Mouse (Mus musculus) adrenal gland (tissue): ENCODE measurements around the gene Abhd16a.

ENCODE experiments used
- intact Hi-C: fragments of 180-260 bp; cut with DNase I; formaldehyde crosslinking; loops from one replicate; pipeline ENCODE4 v1.15.1; 2025

Abhd16a gene

GRCm38 (mm10) chr17:35082841-35083576 lies 6.1 kb upstream of the Abhd16a start:
- intact Hi-C loops, result no loop called here

- intact Hi-C loops, result no loop called here
Observed at GRCm38 (mm10) chr17:35083929-35084497, 5.0 kb upstream of the Abhd16a start.

GRCm38 (mm10) chr17:35085208-35085865 lies 3.7 kb upstream of the Abhd16a start, which contains the start of gene Ly6g6f:
Gene Ly6g6f, minus strand, starts transcription at chr17:35085610.
- intact Hi-C loops, result no loop called here

GRCm38 (mm10) chr17:35088151-35088550 lies 912 bp upstream of the Abhd16a start:
- intact Hi-C loops, result no loop called here

- intact Hi-C loops, result no loop called here
Observed at GRCm38 (mm10) chr17:35090166-35090932, 1.3 kb downstream of the Abhd16a start.

- intact Hi-C loops, result no loop called here
Observed at GRCm38 (mm10) chr17:35092403-35093198, 3.5 kb downstream of the Abhd16a start.

GRCm38 (mm10) chr17:35094475-35095365 lies 5.7 kb downstream of the Abhd16a start:
- intact Hi-C loops, result no loop called here

GRCm38 (mm10) chr17:35096597-35096996 lies 7.5 kb downstream of the Abhd16a start:
- intact Hi-C loops, result no loop called here

- intact Hi-C loops, result no loop called here
Observed at GRCm38 (mm10) chr17:35097164-35097655, 8.1 kb downstream of the Abhd16a start.

GRCm38 (mm10) chr17:35100196-35100765 lies 11.2 kb downstream of the Abhd16a start:
- intact Hi-C loops, result no loop called here

- intact Hi-C loops, result no loop called here
Observed at GRCm38 (mm10) chr17:35101161-35101560, 12.1 kb downstream of the Abhd16a start.

GRCm38 (mm10) chr17:35102299-35102698 lies 13.2 kb downstream of the Abhd16a start:
- intact Hi-C loops, result no loop called here

- intact Hi-C loops, result no loop called here
Observed at GRCm38 (mm10) chr17:35103221-35103690, 14.2 kb downstream of the Abhd16a start.

- intact Hi-C loops, result no loop called here
Observed at GRCm38 (mm10) chr17:35104079-35104478, 15.0 kb downstream of the Abhd16a start.

GRCm38 (mm10) chr17:35104754-35105153 lies 15.7 kb downstream of the Abhd16a start:
- intact Hi-C loops, result loop anchor here (5.0 kb wide), 1 partner anchor 82 kb away; no protein-coding TSS in a partner anchor

- intact Hi-C loops, result loop anchor here (5.0 kb wide), 1 partner anchor 84 kb away; no protein-coding TSS in a partner anchor
Observed at GRCm38 (mm10) chr17:35105740-35106389, 16.8 kb downstream of the Abhd16a start.

- intact Hi-C loops, result loop anchor here (5.0 kb wide), 1 partner anchor 84 kb away; no protein-coding TSS in a partner anchor
Observed at GRCm38 (mm10) chr17:35106522-35106921, 17.5 kb downstream of the Abhd16a start.

- intact Hi-C loops, result loop anchor here (5.0 kb wide), 1 partner anchor 86 kb away; no protein-coding TSS in a partner anchor
Observed at GRCm38 (mm10) chr17:35108097-35108496, 19.0 kb downstream of the Abhd16a start, which contains the start of gene Ly6g5c. Gene Ly6g5c, plus strand, starts transcription at chr17:35108279.
